Mouse (Mus musculus): Measurements from ENCODE around the gene D16Ertd472e.

D16Ertd472e gene

GRCm38 (mm10) chr16:78576478-78577084 is at the start of gene D16Ertd472e:
D16Ertd472e (minus strand) TSS chr16:78576708.
- DNase-seq, result peak; percentile 62 to 65

GRCm38 (mm10) chr16:78622755-78623154 is 46.2 kb upstream of the D16Ertd472e start:
- no peak for DNase-seq

- DNase-seq, result no peak
Measured at GRCm38 (mm10) chr16:78619386-78619785, 42.9 kb upstream of the D16Ertd472e start.

GRCm38 (mm10) chr16:78617757-78618532 is 41.4 kb upstream of the D16Ertd472e start:
- no peak for DNase-seq

GRCm38 (mm10) chr16:78606202-78606601 is 29.7 kb upstream of the D16Ertd472e start:
- DNase-seq, result no peak

- DNase-seq, result no peak
Measured at GRCm38 (mm10) chr16:78598919-78599318, 22.4 kb upstream of the D16Ertd472e start.

GRCm38 (mm10) chr16:78596381-78596780 is 19.9 kb upstream of the D16Ertd472e start:
- no peak for DNase-seq

GRCm38 (mm10) chr16:78595821-78596220 is 19.3 kb upstream of the D16Ertd472e start:
- no peak for DNase-seq

- no peak for DNase-seq
Measured at GRCm38 (mm10) chr16:78594154-78594553, 17.6 kb upstream of the D16Ertd472e start.

GRCm38 (mm10) chr16:78591130-78591529 is 14.6 kb upstream of the D16Ertd472e start:
- DNase-seq, result no peak

GRCm38 (mm10) chr16:78588821-78589220 is 12.3 kb upstream of the D16Ertd472e start:
- no peak for DNase-seq

GRCm38 (mm10) chr16:78586621-78587020 is 10.1 kb upstream of the D16Ertd472e start:
- no peak for DNase-seq

GRCm38 (mm10) chr16:78585664-78586397 is 9.3 kb upstream of the D16Ertd472e start:
- DNase-seq, result no peak

- DNase-seq, result no peak
Measured at GRCm38 (mm10) chr16:78585163-78585562, 8.7 kb upstream of the D16Ertd472e start.

GRCm38 (mm10) chr16:78583968-78584367 is 7.5 kb upstream of the D16Ertd472e start:
- DNase-seq, result no peak

- DNase-seq, result no peak
Measured at GRCm38 (mm10) chr16:78580387-78580786, 3.9 kb upstream of the D16Ertd472e start.

GRCm38 (mm10) chr16:78579386-78579785 is 2.9 kb upstream of the D16Ertd472e start:
- DNase-seq, result no peak

GRCm38 (mm10) chr16:78577085-78577671 is 670 bp upstream of the D16Ertd472e start:
- peak; percentile 5 to 11 for DNase-seq

- no peak for DNase-seq
Measured at GRCm38 (mm10) chr16:78575852-78576477, 543 bp downstream of the D16Ertd472e start.

GRCm38 (mm10) chr16:78575190-78575851 is 1.2 kb downstream of the D16Ertd472e start:
- DNase-seq, result no peak

- DNase-seq, result no peak
Measured at GRCm38 (mm10) chr16:78574241-78574640, 2.3 kb downstream of the D16Ertd472e start.

- DNase-seq, result no peak
Measured at GRCm38 (mm10) chr16:78573016-78573415, 3.5 kb downstream of the D16Ertd472e start.
